Mouse (Mus musculus): ENCODE measurements around the gene Prkar2a.

Gene Prkar2a

DNA sequence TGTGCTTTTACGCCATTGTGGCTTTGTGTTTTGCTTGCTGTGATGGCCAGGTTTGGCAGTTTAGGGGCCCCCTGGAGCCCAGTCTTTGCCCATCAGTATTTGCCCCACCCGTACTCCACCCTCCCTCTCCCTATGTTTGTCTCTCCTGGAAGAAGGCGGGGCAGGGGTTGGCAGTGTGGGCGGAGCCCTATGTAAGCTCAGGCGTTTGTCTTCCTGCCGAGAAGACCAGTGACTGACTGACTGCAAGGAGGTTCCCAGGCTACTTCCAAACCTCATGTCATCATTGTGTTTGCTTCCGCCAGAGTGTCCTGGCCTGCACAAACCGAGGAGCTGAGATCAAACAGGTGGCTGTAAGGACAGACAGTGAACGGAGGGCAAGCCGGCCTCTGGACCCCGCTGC is 106.6 kb downstream of the Prkar2a start:
- DNase-seq (ENCODE audit: low read depth, low spot score): no peak

DNA sequence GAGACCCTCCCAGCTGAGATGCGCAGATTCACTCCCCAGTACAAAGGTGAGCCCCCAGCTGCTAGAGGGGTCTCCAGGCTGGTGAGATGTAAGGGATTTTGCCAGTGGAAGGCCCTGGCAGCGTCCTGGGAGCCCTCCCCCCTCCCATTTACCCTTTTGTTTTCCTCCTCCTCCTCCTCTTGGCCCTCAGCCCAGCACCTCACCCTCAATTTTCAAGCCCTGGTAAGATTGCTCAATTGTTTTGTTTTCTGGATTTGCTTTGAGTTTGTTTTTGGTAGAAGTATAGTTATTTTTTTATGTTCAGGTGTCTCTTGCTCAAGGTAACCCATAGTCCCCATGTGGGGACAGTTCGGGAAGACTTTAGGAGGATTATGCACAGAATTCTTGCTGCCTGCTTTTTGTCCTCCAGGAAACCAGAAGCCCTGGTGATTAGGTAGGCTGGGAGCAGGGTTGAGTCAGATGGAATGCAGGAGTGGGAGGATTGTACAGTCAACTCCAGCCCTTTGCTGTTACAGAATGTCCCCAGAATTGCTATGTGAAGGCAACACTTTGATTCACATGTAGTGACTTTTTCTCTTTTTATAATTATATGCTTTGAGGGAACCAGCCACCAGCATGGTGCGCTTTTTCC is 107.4 kb downstream of the Prkar2a start:
- peak; percentile 68 for DNase-seq (ENCODE audit: low read depth, low spot score)

DNA sequence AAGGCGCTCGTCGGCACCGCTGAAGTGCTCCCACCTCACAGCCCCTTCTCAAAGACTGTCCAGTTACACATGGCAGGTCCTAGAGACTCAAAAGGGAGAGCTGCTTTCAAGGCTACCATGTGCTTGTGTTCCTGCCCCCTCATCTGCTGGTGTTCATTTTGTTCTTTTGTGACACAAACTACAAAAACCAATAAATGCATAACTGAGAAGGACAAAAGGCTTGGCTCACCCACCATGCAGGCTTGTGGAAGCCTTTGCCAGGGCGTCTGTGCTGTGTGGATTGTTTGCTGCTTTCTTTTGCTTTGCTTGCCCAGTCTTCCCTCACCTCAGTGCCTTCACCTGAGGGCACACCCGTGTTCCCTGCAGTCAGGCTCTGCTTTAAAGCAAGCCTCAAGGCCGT is 108.4 kb downstream of the Prkar2a start:
- DNase-seq (ENCODE audit: low read depth, low spot score): no peak

DNA sequence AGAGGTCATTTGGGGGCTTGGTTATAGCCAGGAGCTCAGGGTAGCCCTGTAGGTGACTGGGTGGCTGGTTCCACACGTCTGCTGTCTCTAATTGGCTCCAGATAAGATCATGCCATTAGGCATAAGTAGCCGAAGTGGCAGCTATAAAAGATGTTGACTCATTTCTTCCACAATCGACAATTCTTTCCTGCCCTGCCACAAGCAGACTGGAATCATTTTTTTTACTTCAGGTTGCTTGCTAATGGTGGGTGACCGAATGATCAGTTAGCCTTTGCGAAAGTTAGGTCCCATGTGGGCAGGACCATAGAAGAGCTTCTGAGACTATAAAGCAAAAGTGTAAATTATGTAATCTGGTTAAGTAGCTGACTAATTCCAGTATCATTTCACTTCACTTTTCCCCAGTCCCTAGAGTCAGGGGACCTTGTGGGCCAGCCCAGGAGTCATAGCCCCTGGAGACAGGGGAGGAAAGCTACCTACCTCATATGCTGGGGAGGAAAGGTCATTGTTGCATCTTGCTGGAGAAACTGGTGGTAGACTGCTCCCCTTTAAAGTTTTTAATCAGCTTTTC is 109.5 kb downstream of the Prkar2a start:
- DNase-seq (ENCODE audit: low read depth, low spot score): no peak

DNA sequence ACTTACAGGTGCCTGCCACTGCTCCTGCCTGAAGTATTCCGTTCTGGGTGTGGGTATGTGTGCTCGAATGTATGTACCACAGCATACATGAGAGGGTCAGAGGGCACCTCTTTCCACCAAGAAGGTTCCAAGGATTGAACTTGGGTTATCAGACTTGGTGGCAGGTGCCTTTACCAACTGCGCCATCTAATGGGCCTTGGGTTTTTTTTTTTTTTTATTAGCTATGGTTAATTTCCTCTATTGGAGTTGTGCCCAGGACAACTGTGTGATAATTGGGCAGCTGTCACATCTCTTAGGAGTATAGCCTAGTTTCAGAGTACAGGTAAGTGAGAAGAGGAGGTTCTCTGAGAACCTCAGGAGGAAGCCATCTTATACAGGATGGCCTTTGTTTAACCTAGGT is 110.5 kb downstream of the Prkar2a start:
- DNase-seq (ENCODE audit: low read depth, low spot score): no peak

Measured in telencephalon, adult 2 months (tissue).